Mouse (Mus musculus) midbrain, embryonic 13.5 days (tissue): ENCODE measurements around the gene Hist2h4. TPM values are rescaled to one million over a fixed set of nuclear protein-coding genes. Genes with fewer than 3 reads are reported as not detected.
A peak's percentile ranks its signal among the peaks of the same experiment; 100 is the strongest.

Experiments
- ATAC-seq: fragments of 200-750 bp; cut with Nextera tagmentation; 2 replicates; pipeline ENCODE4 v1.8.0; 2017; ENCODE audit warnings: mild to moderate bottlenecking, moderate TSS enrichment, moderate library complexity
- H3K27ac ChIP-seq: fragments of 300-500 bp; sonication (generic); 2 replicates; pipeline ENCODE4 v1.5.1; 2015; ENCODE audit warnings: inconsistent platforms, mild to moderate bottlenecking, moderate library complexity
- H3K27me3 ChIP-seq: fragments of 300-500 bp; sonication (generic); 2 replicates; pipeline ENCODE4 v1.6.1; 2015; ENCODE audit warnings: mild to moderate bottlenecking, inconsistent platforms
- H3K36me3 ChIP-seq: fragments of 300-500 bp; sonication (generic); 2 replicates; pipeline ENCODE4 v1.6.1; 2015; ENCODE audit warnings: mild to moderate bottlenecking, inconsistent platforms
- H3K4me1 ChIP-seq: fragments of 300-500 bp; sonication (generic); replicated peaks from 2 replicates; pipeline ENCODE4 v1.6.1; 2015; ENCODE audit warnings: inconsistent platforms
- H3K4me2 ChIP-seq: fragments of 300-500 bp; sonication (generic); replicated peaks from 2 replicates; pipeline ENCODE4 v1.6.1; 2015; ENCODE audit warnings: moderate library complexity, mild to moderate bottlenecking, inconsistent platforms
- H3K4me3 ChIP-seq: fragments of 300-500 bp; sonication (generic); replicated peaks from 2 replicates; pipeline ENCODE4 v1.5.1; 2015; ENCODE audit warnings: mild to moderate bottlenecking, inconsistent platforms
- H3K9ac ChIP-seq: fragments of 300-500 bp; sonication (generic); replicated peaks from 2 replicates; pipeline ENCODE4 v1.6.1; 2015; ENCODE audit warnings: mild to moderate bottlenecking, inconsistent platforms
- H3K9me3 ChIP-seq: fragments of 300-500 bp; sonication (generic); 2 replicates; pipeline ENCODE4 v1.6.1; 2016; ENCODE audit warnings: mild to moderate bottlenecking, inconsistent platforms
- WGBS: fragments of 180-500 bp; shearing (Covaris S2); methylation state at CpG from one replicate; pipeline ENCODE4 v1.1.7; 2015; 5-methylcytosine and 5-hydroxymethylcytosine counted together
- polyA plus RNA-seq: library from polyadenylated mRNA; unstranded; fragments of >200 nt; fragmentation: Nextera tagmentation; extraction: Ambion mirVana; gene quantifications from 2 replicates; pipeline ENCODE4 v1.2.1, GENCODE M21; 2015

Hist2h4 gene
- polyA plus RNA-seq, 1 experiment from 2014 or later = 11.1 TPM

DNA sequence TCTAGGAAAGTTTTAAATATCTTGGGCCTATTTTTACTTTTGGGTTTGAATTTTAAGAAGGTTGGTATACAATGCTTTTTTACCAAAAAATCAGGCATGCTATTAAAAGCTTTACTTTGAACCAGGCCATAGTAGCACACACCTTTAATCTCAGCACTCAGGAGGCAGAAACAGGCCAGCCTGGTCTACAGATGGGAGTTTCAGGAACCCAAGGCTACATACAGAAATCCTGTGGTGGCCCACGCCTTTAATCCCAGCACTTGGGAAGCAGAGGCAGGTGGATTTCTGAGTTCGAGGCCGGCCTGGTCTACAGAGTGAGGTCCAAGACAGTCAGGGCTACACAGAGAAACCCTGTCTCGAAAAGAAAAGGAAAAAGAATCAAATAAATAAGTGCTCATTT, 4.4 kb upstream of the Hist2h4 start:
- Histone ChIP-seq H3K9me3 (no peaks in the 10 kb centered on the region), H3K4me3 (no peak overlapping the region), H3K27ac (no peak overlapping the region; the same call in 1 of the 2 replicates), H3K27me3 (no peaks in the 10 kb centered on the region), H3K4me2 (no peak overlapping the region), H3K4me1 (peaks cover 33% of the 10 kb centered on the region), H3K36me3 (no peaks in the 10 kb centered on the region), H3K9ac (no peak overlapping the region)
- WGBS = 79% methylated on average over 4 of the region's 4 CpGs
- ATAC-seq = no peak

DNA sequence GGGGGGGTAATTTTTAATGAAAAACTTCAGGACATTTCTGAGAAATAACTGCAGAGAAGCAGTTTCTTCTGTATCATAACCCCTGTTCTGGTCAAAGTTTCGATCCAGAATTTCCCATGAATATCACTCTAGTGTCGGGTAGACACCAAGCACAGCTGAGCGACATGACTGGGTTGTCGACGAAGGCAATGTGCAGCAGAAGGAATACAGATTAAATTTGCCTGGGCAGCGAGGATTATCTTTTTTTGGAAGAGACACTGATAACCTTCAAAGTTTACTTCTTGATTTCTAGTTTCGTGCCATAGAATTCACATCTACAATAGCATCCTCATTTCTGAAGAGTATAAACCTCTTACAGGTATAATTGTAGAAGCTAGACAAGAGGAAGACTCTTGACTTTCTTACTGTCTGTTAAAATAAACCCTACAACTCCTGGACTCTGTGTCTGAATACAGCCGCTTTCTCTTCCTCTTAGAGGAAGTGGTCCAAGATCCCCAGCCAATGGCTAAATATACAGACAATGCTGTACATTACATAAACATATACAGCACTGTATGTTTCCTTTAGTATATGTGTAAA, 3.1 kb upstream of the Hist2h4 start:
- Histone ChIP-seq H3K4me1 (peaks cover 43% of the 10 kb centered on the region), H3K9ac (no peak overlapping the region), H3K9me3 (no peaks in the 10 kb centered on the region), H3K36me3 (no peaks in the 10 kb centered on the region), H3K27ac (no peak overlapping the region), H3K4me3 (no peak overlapping the region), H3K4me2 (no peak overlapping the region), H3K27me3 (no peaks in the 10 kb centered on the region)
- ATAC-seq = no peak
- whole genome bisulfite sequencing = 95% methylated on average over 8 of the region's 8 CpGs

DNA sequence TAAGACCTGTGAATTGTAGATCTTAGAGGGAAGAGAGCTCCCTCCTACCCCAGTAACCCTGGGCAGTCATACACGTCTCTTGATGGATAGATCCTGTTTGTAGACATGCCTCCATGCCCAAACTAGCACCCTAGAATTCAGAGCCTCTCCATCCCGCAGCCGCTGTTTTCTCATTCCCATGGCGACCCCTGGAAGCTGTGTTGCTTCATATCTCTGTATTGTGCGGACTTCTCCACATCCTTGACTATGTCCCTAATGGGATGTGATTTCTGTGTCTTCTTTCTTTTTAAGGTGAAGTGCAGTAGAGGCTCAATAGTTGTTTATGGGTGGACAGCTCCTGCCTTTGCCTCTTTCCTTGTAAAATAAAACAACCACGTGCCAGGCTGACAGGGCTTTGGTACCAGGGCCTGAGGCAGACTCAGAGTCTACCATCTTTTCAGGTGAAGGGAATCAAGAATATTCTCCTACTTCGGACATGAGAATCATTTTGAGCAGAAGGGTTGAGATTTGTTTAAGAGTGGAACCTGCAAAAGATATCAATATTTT, 1.4 kb upstream of the Hist2h4 start:
- Histone ChIP-seq H3K4me1 (peaks cover 40% of the 10 kb centered on the region), H3K36me3 (no peaks in the 10 kb centered on the region), H3K9ac (0 out of 2 replicates have a peak overlapping the region, but pooled peaks have one; percentile 16), H3K4me2 (peak overlapping the region; percentile 77), H3K4me3 (no peak overlapping the region), H3K9me3 (no peaks in the 10 kb centered on the region), H3K27ac (peak overlapping the region; percentile 98), H3K27me3 (no peaks in the 10 kb centered on the region)
- 68% methylated on average over 7 of the region's 7 CpGs for WGBS
- ATAC-seq = no peak

DNA sequence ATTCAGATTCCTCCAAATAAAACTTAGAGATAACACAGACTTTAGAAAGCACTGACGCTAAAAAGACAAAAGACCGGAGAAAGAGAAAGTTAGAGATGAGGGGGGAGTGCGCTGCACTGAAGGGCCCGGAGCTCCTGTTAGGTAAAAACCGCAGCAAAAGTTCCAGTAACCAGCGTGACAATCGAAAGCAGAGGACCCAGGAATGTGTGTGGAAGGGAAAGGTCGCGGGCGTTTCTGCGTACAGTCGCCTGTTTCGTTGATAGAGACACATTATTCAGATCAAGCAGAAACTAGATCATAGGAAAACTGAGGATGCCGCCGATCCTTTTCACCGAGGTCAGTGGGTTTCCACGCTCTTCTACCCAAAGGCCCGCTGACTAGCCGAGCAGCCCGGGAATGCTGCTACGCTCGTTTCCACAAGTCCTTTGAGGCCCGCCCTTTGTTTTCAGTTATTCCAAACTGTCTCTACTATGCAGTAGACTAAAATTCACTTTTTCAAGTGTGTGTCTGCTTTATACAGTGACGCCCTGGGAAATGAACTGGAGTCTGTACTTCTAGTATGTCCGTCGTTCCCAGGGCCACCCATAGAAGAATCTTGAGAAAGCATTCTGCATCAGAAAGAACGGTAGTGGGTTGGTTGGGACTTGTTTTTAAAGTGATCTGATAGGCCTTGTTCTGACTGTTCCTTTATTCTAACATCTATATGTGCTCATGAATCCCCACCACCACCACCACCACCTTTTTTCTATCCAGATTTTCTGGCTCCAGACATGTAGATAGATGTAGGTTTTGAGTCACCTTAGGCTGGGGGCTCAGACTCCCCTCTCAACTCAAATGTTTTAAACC, 670 bp upstream of the Hist2h4 start:
- 4% methylated on average over 27 of the region's 27 CpGs for WGBS
- Histone ChIP-seq H3K4me2 (peak overlapping the region; percentile 77), H3K4me3 (peak overlapping the region; percentile 59), H3K4me1 (peaks cover 38% of the 10 kb centered on the region), H3K9ac (peak overlapping the region; percentile 80), H3K27me3 (no peaks in the 10 kb centered on the region), H3K9me3 (no peaks in the 10 kb centered on the region), H3K27ac (peak overlapping the region; percentile 98), H3K36me3 (no peaks in the 10 kb centered on the region)
- peak; percentile 44 for ATAC-seq

DNA sequence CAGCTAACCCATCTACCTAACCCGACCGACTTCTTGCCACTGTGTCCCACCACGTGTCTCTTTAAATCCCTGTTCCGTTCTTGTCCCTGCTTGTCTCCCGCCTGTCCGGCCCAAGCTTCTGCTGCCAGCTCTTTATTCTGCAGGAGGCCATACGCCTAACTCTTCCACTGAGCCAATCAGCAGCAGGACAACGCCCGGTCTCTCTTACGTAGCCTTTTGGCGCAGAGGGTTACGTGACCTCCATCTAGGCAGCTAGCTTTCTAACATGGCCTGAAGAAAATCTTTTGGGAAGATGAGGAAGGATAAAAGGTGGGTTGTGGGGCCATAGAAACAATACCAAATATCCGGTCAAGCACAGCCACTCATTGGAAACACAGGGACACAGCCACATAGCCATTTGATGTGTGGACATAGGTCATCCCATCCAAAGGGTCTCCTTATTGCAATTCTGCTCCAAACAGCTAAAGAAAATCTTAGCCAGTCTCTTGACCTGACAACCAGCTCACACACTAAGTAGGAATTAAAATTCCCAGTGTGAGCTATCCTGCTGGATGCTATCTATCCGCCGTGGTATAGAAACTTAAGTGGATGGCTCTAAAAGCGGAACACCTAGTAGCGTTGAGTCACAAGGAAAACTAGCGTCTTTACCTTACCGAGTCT, 765 bp downstream of the Hist2h4 start:
- no peaks in the 10 kb centered on the region for H3K9me3 ChIP-seq
- H3K27ac ChIP-seq = peak overlapping the region; percentile 98
- H3K36me3 ChIP-seq = no peaks in the 10 kb centered on the region
- peak; percentile 80 for ATAC-seq
- peak overlapping the region; percentile 59 for H3K4me3 ChIP-seq
- 2% methylated on average over 19 of the region's 19 CpGs for WGBS
- peak overlapping the region; percentile 80 for H3K9ac ChIP-seq
- peaks cover 27% of the 10 kb centered on the region for H3K4me1 ChIP-seq
- H3K4me2 ChIP-seq = peak overlapping the region; percentile 77
- H3K27me3 ChIP-seq = no peaks in the 10 kb centered on the region

DNA sequence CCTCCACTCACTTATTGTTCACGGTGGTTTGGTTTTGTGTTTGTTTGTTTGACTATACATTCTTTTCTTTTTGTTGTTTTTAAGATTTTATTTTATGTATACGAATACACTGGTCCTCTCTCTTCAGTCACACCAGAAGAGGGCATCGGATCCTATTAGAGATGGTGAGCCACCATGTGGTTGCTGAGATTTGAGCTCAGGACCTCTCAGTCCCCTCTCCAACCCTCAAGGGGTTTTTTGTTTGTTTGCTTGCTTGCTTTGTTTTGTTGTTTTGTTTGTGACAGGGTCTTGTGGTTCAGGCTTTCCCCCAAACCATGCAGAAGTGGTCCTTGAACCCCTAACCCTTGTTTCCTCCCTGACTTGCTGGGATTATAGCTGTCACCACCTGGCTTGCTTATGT, 1.5 kb downstream of the Hist2h4 start:
- ATAC-seq = no peak
- H3K9me3 ChIP-seq = no peaks in the 10 kb centered on the region
- H3K27ac ChIP-seq = peak overlapping the region; percentile 98
- peak overlapping the region; percentile 80 for H3K9ac ChIP-seq
- H3K4me3 ChIP-seq = peak overlapping the region; percentile 59
- no peaks in the 10 kb centered on the region for H3K27me3 ChIP-seq
- WGBS = 53% methylated on average over 3 of the region's 3 CpGs
- peaks cover 27% of the 10 kb centered on the region for H3K4me1 ChIP-seq
- no peaks in the 10 kb centered on the region for H3K36me3 ChIP-seq
- peak overlapping the region; percentile 77 for H3K4me2 ChIP-seq

DNA sequence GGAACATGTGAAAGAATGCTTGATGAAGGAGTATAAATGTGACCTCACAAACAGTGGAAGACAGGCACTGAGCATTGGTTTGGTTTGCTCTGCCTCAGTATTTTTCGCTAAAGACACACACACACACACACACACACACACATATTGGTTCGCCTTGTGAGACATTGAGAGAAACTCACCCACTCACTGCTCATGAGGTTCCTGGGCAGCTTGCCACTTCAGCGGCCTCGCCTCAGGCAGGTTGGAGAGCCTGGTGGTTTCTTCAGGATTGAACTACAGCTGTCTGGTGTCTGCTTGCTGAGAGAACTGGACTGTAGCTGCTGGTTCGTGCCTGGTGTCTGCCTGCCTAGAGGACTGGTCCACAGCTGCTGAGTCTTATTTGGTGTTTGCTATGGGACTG, 2.9 kb downstream of the Hist2h4 start:
- 95% methylated on average over 5 of the region's 5 CpGs for WGBS
- Histone ChIP-seq H3K27ac (no peak overlapping the region), H3K4me3 (no peak overlapping the region), H3K27me3 (no peaks in the 10 kb centered on the region), H3K4me2 (no peak overlapping the region), H3K4me1 (peaks cover 27% of the 10 kb centered on the region), H3K36me3 (no peaks in the 10 kb centered on the region), H3K9ac (no peak overlapping the region), H3K9me3 (no peaks in the 10 kb centered on the region)
- ATAC-seq = no peak

DNA sequence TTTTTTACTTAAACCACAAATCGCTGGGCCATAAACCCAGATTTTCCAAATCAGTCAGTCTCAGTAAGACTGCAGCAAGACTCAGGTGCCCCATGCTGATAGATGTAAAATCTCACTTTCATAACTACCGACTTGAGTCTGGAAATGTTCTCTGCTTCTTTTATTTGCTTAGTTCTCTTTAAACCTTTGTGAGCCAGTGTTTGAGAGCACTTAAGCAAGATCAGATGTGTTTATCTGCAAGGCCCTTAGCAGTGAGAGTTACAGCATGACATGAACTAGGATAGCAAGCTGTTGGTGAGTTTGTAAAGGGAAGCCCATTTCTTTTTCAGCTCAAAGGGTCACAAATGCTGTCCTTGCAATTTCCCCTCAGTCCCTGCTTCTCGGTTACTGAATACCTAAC, 5.9 kb downstream of the Hist2h4 start:
- Histone ChIP-seq H3K36me3 (no peaks in the 10 kb centered on the region), H3K4me1 (peaks cover 7% of the 10 kb centered on the region), H3K27me3 (no peaks in the 10 kb centered on the region), H3K9ac (no peak overlapping the region), H3K4me2 (no peak overlapping the region), H3K9me3 (no peaks in the 10 kb centered on the region), H3K4me3 (no peak overlapping the region), H3K27ac (no peak overlapping the region)
- WGBS = 74% methylated on average over 3 of the region's 3 CpGs
- ATAC-seq = no peak

DNA sequence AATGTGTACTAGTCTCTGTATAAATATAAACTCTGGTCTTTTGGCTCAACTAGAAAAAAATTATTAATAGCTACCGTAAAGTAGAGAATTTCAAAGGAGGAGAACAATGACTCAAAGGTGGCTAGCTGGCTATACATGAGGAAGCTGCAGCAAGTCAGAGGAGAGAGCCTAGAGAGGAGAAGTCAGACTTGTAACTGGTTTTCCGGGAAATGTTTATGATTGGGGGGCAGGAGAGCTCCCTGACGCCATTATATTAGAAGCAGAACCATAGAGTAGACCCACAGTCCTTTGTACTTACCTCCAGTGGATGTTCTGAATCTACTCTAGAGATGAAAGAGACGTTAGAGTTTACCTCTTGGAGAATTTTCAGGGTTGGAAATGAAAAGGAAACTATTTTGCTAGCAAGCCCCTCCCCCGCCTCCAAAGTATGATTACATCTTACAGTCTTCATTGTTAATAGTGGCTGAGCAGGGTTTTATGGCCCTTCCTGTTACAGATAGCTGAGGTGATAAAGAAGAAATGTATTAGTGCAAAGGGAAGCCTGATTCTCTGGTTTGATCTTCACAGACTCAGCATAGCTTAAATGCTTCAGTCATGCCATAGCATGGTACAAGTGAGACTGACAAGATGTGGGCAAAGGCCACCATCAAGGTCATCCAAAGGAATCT, 7.1 kb downstream of the Hist2h4 start:
- ATAC-seq = no peak
- 86% methylated on average over 5 of the region's 5 CpGs for WGBS
- H3K9ac ChIP-seq = no peak overlapping the region
- H3K4me1 ChIP-seq = no peaks in the 10 kb centered on the region
- H3K36me3 ChIP-seq = no peaks in the 10 kb centered on the region
- H3K27me3 ChIP-seq = no peaks in the 10 kb centered on the region
- no peaks in the 10 kb centered on the region for H3K9me3 ChIP-seq
- no peak overlapping the region for H3K4me3 ChIP-seq
- no peak overlapping the region for H3K4me2 ChIP-seq
- H3K27ac ChIP-seq = no peak overlapping the region

DNA sequence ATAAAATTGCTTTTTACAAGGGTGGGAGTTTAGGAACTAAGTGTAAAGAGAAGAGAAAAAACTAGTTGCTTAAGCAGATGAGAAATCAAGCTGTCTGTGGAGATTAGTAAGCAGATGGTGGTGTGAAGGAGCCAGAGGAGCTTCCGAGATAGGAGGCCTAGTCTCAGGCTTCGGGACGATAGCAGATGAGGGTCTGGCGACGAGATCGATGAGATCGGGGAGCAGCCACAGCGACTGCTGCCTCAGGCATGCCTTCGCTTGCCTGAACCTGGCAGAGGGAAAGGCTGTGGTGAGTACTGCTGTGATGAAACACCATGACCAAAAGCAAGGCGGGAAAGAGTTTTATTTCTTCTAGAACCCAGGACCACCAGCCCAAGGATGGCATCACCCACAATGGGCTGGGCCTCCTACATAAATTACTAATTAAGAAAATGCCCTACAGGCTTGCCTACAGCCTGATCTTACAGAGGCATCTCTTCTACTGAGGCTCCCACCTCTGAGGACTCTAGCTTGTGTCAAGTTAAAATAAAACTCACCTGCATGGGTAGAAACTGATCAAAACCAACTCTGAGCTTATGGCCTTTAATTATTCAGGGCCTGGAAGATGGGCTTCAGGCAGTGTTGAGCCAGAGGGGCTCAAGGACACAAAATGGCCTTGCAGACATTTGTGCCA, 8.3 kb downstream of the Hist2h4 start:
- Histone ChIP-seq H3K27me3 (no peaks in the 10 kb centered on the region), H3K4me2 (0 out of 2 replicates have a peak overlapping the region, but pooled peaks have one; percentile 5), H3K27ac (no peak overlapping the region), H3K4me1 (no peaks in the 10 kb centered on the region), H3K9ac (no peak overlapping the region), H3K4me3 (no peak overlapping the region), H3K9me3 (no peaks in the 10 kb centered on the region), H3K36me3 (no peaks in the 10 kb centered on the region)
- no peak for ATAC-seq
- WGBS = 49% methylated on average over 10 of the region's 10 CpGs

DNA sequence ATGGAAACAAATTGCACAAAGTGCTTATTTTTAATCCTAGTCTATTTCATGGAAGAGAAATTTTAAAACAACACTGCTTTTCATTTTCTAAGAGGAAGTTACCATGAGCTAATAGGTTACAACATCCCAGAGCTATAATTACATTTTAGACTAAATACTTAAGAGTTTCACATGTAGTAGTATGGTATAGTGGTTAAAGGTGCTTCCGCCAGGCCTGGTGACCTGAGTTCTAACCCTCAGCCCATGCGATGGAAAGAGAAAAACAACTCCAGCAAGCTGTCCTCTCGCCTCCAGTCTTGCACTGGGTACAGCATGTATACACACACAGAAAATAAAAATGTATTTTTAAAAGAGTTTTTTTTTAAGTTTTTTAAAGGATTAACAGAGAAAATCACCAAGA, 11.3 kb downstream of the Hist2h4 start:
- Histone ChIP-seq H3K4me1 (peaks cover 20% of the 10 kb centered on the region), H3K9ac (no peak overlapping the region), H3K36me3 (no peaks in the 10 kb centered on the region), H3K4me3 (no peak overlapping the region), H3K9me3 (no peaks in the 10 kb centered on the region), H3K4me2 (no peak overlapping the region), H3K27me3 (no peaks in the 10 kb centered on the region), H3K27ac (no peak overlapping the region)
- 91% methylated on average over 3 of the region's 3 CpGs for whole genome bisulfite sequencing
- ATAC-seq = no peak
